Mouse (Mus musculus): ENCODE results near the gene 1700003E16Rik.

The 1700003E16Rik gene

DNA sequence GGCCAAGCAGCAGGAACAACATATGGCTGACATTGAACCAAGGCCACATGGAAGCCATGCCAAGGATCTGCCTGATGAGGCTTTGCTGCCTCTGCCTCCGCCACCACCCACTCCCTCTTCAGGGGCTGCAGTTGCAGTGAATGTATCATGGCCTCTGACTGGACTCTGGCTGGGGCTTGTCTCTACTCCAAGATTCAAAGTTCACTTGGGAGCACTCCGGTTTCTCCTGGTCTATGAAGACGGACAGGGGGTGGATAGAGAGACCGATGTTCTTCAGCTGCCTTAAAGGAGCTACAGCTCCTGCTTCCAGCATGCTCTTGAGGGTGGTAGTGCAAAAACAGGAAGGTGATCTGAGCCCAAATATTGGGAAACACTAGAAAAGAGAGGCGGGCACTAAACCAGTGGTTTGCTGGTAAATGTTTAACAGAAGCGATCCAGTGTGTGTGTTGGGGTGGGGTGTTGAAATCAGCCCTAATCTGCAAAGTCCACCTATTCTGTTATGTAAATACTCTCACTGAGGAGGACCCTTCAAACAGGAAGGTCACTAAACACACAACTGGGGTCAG, 24.7 kb upstream of the 1700003E16Rik start:
- no peak for DNase-seq

DNA sequence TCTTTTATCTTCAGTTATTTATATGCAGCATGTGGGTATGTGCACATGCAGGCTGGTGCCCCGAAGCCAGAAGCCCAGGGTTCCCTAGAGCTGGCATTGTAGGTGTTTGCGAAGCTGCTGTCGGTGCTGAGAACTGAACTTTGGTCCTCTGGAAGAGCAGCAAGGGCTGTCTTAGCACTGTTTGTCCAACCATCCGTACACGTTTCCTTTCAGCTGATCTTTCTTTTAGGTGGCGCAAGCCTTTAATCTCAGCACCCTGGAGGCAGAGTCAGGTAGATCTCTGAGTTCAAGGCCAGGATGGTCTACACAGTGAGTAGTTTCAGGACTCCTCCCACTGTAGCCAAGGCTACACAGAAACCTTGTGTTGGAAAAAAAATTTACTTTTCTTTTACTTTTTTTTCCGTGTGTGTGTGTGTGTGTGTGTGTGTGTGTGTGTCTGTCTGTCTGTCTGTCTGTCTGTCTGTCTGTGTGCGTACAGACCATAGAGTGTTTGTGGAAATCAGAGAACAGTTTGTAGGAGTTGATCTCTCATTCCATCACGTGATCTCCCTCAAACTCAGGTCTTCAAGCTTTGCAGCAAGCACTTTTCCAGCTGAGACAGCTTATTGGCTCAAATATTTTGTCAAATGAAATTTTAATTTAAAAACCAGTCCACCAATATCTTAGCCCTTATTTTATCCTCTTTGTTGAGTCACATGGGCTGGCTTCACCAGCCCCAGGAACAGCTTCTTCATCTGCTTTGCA, 23.9 kb upstream of the 1700003E16Rik start:
- DNase-seq, result no peak

DNA sequence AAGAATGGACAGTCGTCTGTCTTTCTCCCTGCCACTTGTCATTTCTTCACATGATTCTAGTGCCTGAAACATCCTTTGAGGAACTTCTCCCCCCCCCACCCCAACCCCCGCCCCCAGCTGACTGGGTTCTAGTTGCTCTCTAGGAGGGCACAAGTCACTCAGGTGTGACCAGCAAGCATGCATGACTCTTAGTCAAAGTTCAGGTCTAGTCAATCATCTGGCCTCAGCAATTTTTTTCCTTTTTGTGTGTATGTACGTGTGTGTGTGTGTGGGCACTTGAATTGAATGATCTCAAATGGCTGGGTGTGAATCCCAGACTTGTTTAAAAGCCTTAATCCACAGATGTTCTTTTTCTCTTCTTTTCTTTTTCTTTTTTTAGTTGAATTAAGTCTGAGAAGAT, 22.0 kb upstream of the 1700003E16Rik start:
- DNase-seq, result no peak

DNA sequence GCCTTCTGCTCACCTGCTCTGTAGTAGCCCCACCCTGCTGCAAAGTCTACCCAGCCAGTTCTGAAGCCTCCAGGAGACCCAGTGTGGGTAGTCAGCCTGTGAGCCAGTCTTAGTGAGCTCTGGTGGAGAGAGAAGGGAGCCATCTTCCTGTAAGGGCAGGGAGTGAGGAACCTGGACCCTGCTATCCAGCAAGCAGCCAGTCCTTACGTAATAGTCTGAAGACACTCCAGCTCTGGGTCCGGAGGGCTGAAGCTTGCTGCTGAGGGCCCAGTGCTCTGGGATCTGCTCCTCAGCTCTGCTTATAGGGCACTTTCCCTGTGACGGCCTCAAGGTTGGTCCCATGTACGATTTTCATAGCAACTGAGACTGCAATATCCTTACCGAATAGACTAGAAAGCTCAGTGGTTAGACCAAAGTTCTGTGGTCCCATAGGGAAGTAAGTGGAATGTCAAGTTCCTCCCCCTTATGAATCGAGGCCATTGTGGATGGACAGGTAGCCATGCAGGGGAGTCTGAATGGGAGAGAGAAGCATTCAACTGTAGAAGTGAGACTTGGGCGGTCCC, 21.2 kb upstream of the 1700003E16Rik start, which contains the start of gene Rtkn:
Gene Rtkn, plus strand, starts transcription at position 513 of the 563 bp plus-strand sequence.
- DNase-seq, result no peak

DNA sequence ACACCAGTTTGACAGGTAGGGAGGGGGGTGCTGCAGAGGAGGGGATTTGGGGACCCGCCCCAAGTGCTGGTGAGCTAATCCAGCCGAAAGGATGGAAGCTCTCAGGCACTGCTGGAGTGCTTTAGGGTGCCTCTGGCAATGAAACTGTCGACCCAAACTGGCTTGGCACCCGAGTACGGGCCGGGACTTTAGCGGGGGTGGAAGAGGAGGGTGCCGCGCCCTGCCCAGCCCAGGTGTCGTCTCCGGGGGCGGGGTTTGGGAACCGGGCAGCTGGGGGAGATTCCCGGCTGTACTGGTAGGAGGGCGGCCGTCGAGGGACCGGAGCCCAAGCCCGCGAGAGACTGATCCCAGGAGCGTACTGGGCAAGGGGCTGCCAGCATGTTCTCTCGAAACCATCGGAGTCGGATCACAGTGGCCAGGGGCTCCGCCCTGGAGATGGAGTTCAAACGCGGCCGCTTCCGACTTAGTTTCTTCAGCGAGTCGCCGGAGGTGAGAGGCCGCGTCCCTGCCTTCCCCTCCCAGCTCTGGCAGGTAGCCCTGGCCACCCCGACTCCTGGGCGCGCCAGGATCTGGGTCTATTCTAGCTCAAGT, 20.5 kb upstream of the 1700003E16Rik start:
- no peak for DNase-seq

DNA sequence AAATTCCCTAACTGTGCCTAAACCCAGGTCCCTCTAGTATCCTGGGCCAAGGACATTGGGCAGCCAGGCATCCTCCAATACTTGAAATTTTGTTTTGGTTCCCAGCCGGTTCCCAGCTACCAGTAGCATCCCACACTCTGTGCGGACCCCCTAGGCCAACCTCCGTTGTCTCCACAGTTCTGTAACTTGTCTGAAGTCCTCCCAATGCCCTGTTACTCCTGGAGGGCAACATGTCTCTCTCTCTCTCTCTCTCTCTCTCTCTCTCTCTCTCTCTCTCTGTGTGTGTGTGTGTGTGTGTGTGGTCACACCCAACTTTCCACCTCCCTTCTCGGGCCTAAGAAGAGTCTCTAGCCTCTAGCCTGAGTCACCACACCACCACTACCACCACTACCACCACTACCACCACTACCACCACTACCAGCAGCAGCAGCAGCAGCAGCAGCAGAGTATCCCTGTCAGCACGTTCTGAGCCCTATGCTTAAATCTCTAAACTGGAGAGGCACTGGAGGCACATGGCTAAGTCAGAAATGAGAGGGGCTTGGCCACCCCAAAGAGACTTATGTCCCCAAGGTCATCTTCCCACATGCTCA, 19.8 kb upstream of the 1700003E16Rik start:
- DNase-seq, result no peak

DNA sequence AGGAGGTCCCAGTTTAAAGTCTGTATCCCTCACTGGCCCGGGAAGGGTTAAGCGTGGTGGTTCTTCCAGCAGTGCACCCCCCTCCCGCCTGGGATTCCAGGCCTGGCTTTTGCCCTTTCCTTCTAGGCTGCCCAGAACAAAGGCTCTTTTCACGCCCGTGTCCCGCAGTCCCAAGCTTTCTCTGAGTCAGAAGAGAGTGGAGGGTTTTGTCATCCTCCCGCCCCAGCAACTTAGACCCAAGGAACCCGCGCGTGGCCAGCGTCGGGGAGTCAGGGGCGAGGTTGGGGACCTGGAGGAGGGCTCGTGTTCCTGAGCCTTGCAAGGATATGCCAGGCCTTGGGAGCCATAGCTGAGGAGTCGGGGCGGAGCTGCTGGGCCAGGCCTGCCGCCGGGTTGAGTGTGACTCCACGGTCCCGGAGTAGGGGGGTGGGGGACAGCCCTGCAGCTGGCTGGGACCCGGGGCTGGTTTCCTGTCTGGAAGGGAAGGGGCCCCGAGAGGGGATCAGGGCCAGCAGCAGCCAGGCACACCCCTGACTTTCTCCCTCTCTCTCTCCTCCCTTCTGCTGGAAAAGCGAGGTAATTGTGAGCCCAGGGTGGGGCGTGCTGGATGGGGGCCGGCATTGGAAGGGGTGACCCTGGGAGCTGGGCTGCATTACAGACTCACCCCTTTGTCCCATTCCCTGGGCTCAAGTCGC, 19.2 kb upstream of the 1700003E16Rik start:
- no peak for DNase-seq

DNA sequence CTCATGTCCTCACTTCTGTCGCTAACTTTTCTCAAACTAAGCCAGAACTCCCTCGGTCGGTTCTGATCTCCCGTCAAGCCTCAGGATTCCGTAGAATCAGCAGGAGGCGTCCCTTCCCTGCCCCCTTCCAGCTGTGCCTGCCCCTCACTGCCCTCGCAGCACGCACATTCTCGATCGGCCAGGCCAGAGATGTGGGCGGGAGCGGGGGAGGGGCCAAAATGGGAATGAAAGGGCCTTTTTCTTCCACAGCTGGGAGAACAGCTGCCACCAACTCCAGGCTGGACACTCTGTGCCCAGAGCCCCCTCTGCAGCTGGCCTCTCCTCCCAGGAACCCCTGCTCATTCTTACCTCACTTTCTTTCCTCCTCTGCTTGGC, 18.6 kb upstream of the 1700003E16Rik start:
- DNase-seq, result no peak

DNA sequence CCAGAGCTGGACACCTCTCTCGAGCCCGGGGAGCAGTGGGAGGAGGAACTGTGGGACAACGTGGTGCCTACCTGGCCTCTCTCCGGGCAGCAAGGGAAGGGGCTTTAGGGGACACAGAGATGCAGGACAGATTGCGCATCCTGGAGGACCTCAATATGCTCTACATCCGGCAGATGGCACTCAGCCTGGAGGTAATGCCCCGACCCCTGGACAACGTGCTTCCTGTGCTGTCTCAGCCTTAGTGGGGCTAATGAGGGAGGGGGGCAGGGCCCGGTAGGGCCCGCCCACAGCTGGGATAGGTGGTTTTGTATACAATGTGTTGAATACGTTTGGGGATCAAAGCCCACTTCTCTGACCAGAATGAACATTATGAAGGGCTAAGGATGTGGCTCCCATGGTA, 18.1 kb upstream of the 1700003E16Rik start:
- DNase-seq, result no peak

DNA sequence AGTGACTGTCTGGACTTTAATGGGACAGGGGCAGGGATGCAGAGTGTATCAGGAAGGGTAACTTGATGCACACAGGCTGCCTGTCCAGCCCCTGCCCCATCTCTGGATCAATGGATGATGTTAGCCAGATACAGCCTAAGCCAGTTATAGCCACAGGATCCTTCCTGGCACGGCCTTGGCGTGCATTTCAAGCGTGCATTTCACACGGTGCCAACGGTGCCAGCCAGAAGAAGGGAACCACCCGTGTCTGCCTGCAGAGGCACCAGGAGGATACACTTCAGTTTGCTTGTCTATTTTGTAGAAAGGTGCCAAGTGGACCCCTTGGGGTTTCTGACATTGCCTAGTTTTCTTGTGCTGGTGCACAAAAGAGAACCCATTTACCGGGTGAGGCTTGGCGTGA, 16.2 kb upstream of the 1700003E16Rik start:
- no peak for DNase-seq

DNA sequence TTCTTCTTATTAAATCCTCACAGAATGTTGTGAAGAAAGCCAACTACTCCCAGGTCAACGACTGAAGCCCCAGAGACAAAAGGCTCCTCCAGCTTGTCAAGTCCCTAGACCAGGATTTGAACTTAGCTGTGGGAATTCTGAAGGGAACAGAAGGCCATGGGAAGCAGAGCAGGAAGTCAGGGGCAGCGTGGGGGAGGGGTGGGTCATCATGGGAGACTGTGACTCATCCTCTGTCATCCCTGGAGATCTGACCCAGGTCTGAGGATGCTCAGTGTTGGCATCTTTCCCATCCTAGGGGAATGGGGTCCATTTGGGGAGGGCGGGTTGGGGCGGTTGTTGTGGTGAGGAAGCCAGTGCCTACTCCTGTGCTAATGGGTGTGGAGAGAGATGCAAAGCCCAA, 14.6 kb upstream of the 1700003E16Rik start:
- DNase-seq, result no peak

DNA sequence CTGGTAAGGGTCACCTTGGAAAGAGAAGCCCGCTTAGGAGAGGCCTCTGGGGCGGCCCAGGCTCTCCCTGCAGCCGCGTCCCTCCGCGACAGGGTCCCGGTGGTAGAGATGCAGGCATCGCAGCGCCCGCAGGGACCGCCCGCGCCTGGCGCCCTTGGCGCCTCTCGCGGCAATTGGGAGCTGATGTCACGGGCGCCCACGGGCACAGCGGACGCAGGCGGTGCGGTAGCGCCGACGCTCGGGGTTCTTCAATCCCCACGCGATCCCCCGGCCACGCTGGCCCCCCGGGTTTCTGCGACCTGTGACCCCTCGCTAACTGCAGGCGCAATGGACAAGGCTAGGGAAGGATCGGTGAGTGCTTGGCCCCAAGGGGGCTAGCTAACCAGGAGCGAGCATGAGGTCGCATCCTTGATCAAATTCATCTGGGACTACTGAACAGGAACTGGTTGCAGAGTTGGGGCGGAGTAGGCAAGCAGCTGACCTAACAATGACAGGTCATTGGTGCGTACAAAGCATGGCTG, 13.9 kb upstream of the 1700003E16Rik start:
- no peak for DNase-seq

DNA sequence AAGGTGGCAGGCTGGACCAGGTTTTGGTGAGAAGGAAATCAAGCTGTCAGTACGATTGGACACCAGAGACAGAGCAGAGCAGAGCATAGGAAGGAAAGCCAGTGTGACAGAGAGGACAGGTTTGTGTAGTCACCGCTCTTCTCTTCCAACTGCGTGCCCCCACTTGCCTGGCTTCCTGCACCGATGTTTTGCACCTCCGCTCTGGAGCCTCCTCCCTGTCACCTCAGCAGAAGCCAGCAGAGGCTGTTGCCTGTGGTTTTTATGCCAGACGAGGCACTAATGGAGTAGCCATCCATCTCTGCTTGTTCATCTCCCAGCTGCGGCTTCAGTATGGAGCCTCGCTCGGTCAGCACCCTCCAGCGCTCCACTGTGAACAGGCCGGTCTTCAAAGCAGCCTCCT, 13.3 kb upstream of the 1700003E16Rik start:
- DNase-seq, result no peak

DNA sequence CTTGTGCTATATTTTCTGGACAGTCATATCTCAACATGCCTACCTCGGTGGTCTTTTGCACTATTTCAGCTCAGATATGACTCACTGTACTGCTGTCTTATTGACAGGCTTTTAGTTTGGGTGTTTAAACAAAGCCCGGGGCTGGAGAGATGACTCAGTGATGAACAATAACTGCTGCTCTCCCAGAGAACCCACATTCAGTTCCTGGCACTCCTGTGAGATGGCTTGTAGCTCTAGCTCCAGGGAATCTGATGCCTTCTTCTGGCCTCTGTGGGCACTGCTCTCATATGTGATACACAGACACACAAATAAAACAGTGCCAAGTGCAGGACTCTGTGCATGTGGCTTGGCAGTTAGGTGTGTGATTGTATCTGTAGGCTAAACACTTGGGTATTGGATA, 11.0 kb upstream of the 1700003E16Rik start:
- no peak for DNase-seq

DNA sequence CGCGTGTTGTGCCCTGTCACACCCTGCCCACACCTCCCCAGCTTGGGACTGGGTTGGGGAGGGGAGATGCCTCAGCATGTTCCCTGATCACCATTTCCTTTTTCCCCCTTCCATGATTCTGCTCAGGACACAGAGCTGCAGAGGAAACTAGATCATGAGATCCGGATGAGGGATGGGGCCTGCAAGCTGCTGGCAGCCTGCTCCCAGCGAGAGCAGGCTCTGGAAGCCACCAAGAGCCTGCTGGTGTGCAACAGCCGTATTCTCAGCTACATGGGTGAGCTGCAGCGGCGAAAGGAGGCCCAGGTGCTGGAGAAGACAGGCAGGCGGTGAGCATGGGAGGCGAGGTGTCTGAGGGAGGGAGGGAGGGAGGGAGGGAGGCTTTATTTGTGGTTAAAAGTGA, 10.4 kb upstream of the 1700003E16Rik start:
- DNase-seq, result no peak

DNA sequence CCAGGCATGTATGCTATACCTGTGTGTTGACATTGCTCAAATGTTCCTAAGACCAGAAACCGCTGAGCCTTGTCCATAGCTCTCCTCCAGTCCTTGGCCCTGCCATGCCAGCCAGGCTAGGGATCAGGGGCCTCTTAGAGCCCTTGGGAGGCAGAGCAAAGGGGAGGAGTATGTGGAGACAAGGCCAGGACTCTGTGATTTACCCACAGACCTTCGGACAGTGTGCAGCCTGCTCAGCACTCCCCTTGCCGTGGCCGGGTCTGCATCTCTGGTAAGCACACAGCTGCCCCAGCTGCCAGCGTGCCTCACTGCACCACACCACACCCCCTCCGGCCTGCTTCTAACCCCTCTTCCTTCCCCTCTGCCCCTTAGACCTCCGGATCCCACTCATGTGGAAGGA, 8.9 kb upstream of the 1700003E16Rik start:
- no peak for DNase-seq

DNA sequence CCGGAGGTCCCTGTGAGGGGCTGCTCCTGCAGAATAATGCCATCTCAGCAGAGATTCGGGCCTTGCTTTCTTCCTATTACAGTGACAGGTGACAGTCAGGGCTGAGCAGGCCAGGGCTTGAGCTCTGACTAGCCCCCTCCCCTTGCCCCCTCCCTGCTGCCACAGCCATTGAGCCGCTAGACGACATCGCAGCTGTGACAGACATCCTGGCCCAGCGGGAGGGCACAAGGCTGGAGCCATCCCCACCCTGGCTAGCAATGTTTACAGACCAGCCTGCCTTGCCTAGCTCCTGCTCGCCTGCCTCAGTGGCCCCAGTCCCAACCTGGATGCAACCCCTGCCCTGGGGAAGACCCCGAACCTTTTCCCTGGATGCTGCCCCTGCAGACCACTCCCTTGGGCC, 4.5 kb upstream of the 1700003E16Rik start:
- no peak for DNase-seq

DNA sequence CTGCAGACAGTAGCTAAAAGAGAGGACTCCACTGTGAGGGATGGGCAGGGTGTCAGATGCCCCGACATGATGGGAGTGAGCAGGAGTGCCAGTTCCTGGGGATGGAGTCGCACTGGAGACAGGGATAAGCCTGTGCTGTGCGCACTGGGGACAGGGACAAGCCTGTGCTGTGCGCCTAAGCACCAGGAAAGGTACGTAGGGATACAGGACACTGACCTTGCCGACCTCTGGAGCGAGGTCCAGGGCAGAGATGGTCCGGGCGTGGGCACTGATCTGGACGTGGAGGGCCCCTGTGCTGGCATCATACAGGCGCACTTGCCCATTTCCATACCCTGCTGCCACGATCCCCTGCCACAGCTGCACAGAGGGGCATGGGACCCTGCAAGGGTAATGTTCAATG, 3.2 kb upstream of the 1700003E16Rik start:
- no peak for DNase-seq

DNA sequence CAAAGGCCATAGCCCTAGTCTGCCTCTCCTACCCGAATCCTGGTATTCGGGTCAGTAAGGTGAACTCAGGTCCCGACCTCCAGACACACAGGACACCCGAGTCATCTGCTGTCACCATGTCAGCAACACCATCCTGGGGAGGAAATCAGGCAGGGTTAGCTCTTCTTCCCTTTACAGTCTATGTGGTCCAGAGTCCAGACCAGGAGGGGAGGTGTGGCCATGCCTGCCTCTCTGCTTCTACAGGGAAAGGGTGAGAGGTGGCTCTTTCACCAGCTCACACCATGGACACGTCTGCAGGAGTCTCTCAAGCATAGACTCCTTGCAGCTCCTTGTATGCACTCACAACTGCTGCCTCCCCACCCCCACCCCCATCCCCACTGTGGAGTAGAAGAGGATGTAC, 2.7 kb upstream of the 1700003E16Rik start:
- DNase-seq, result no peak

DNA sequence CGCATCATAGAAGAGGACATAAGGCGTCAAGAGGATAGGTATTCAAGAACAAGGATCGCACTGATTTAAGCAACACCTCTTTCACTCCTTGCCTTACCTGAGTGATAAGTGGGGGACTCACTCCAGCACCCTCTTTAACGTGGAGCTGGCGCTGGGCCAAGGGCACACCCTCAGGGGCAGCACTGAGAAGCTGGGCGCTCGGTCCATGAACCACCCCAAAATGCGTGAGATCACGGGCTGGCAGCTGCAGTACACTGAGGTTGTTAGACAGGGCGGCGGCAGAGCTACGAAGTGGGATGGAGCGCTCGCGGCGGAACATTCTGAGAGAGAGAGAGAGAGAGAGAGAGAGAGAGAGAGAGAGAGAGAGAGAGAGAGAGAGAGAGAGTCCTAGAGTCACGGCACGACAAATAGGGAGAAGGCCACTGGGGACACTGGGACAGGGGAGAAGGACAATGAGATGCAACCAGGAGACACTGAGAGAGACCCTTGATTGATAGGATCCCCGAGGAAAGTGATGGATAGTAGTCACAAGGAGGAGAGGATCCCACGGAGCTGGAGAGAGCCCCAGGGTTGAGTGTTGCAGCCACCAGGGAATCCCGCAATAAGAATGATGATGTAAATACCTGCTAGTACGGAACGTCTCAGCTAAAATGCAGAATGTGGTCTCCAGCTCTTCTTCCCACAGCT, 509 bp upstream of the 1700003E16Rik start:
- DNase-seq, result peak; percentile 15 to 23

DNA sequence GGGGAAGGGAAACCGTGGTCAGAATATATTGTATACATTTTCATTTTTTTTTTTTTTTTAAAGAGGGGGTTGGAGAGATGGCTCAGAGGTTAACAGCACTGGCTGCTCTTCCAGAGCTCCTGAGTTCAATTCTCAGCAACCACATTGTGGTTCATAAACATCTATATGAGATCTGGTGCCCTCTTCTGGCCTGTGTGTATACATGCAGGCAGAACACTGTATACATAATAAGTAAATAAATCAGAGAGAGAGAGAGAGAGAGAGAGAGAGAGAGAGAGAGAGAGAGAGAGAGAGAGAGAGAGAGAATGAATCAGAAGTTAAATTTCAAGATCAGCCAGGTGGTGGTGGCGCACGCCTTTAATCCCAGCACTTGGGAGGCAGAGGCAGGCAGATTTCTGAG, 3.3 kb downstream of the 1700003E16Rik start:
- DNase-seq, result peak; percentile 62 to 70

DNA sequence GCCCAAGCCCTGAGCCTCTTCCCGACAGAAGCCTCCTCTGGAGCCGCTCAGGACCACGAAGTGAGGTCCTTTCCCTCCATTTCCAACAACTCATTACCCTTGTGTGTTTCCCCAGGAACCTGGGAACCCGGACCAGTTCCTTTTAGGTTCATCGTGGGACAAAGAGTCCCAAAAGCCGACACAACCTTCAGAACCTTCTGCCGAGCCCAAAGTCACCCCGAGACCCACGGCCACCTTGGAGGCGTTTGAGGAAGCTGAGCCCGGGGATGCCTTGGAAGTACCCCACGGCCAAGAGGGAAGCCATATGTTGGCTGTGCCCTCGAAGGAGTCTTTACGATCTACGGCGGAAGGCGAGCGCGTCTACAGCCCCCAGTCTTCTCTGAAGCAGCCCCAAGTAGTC, 5.2 kb downstream of the 1700003E16Rik start:
- DNase-seq, result peak; percentile 11 to 21

All from B cell, adult 2 months (primary cell).